8 mouse cellular contexts compared by ENCODE assay signal in genomic region chr9:22476265-22476664, GRCm38 (mm10). TPM values are rescaled to one million over a fixed set of nuclear protein-coding genes. Genes with fewer than 3 reads are reported as not detected.
DNase-seq lines count a peak whose midpoint lies in the region; ATAC-seq lines count a peak whose summit lies in the region.

No protein-coding gene starts in this region.

- H3K9me3 ChIP-seq in hindbrain, embryonic 14.5 days (ENCODE audit: control insufficient read depth, low read length): no peaks in the 10 kb centered on the region
- no peaks in the 10 kb centered on the region for H3K9me3 ChIP-seq in liver, embryonic 16.5 days (replicated peaks; ENCODE audit: control insufficient read depth, low read length)
- H3K9me3 ChIP-seq in stomach, embryonic 16.5 days (replicated peaks; ENCODE audit: control insufficient read depth, low read length): no peaks in the 10 kb centered on the region

- H3K4me1 ChIP-seq in hindbrain, embryonic 14.5 days (replicated peaks; ENCODE audit: control insufficient read depth, insufficient read depth, low read length): peaks cover 7% of the 10 kb centered on the region
- peaks cover 8% of the 10 kb centered on the region for H3K4me1 ChIP-seq in liver, embryonic 16.5 days (ENCODE audit: control insufficient read depth, low read depth, low read length)
- peaks cover 4% of the 10 kb centered on the region for H3K4me1 ChIP-seq in stomach, embryonic 16.5 days (ENCODE audit: control insufficient read depth, insufficient read depth, low read length)

- H3K36me3 ChIP-seq in hindbrain, embryonic 14.5 days (replicated peaks; ENCODE audit: control insufficient read depth, insufficient read depth): no peaks in the 10 kb centered on the region
- H3K36me3 ChIP-seq in liver, embryonic 16.5 days (ENCODE audit: control insufficient read depth, insufficient read depth): no peaks in the 10 kb centered on the region
- no peaks in the 10 kb centered on the region for H3K36me3 ChIP-seq in stomach, embryonic 16.5 days (ENCODE audit: control insufficient read depth, insufficient read depth, low read length)

- H3K9ac ChIP-seq in hindbrain, embryonic 14.5 days: peak overlapping the region; percentile 54
- peak overlapping the region; percentile 67 for H3K9ac ChIP-seq in liver, embryonic 16.5 days (ENCODE audit: low read depth, low read length)
- peak overlapping the region; percentile 69 for H3K9ac ChIP-seq in stomach, embryonic 16.5 days (ENCODE audit: low read length)

- peak overlapping the region; percentile 84 for H3K4me2 ChIP-seq in hindbrain, embryonic 14.5 days (replicated peaks)
- peak overlapping the region; percentile 97 for H3K4me2 ChIP-seq in liver, embryonic 16.5 days (ENCODE audit: low read depth, low read length)
- peak overlapping the region; percentile 97 for H3K4me2 ChIP-seq in stomach, embryonic 16.5 days (ENCODE audit: low read depth, low read length)

- H3K27me3 ChIP-seq in hindbrain, embryonic 14.5 days (ENCODE audit: control insufficient read depth, insufficient read depth, low read length): no peaks in the 10 kb centered on the region
- no peaks in the 10 kb centered on the region for H3K27me3 ChIP-seq in liver, embryonic 16.5 days (ENCODE audit: control insufficient read depth, insufficient read depth, low read depth, low read length)
- no peaks in the 10 kb centered on the region for H3K27me3 ChIP-seq in stomach, embryonic 16.5 days (ENCODE audit: control insufficient read depth, insufficient read depth, low read length)

- WGBS in hindbrain, embryonic 14.5 days: 5% methylated on average over 10 of the region's 10 CpGs
- 7% methylated on average over 10 of the region's 10 CpGs for WGBS in liver, embryonic 16.5 days (ENCODE audit: insufficient replicate concordance)
- 3% methylated on average over 10 of the region's 10 CpGs for WGBS in stomach, embryonic 16.5 days

- DNase-seq in adrenal gland, postnatal 14 days: peak; percentile 25
- no peak for DNase-seq in adrenal gland, postnatal 4 days (ENCODE audit: low spot score in 2 of 2)
- peak; percentile 20 for DNase-seq in 416B (ENCODE audit: low read depth)
- DNase-seq in embryo, embryonic 11 days: peak; percentile 24
- peak; percentile 30 for DNase-seq in hindbrain, embryonic 14.5 days (ENCODE audit: low spot score)
- no peak for DNase-seq in testis, postnatal 14 days (ENCODE audit: low spot score)

- peak overlapping the region; percentile 56 for H3K4me3 ChIP-seq in hindbrain, embryonic 14.5 days (replicated peaks; ENCODE audit: low read length)
- H3K4me3 ChIP-seq in liver, embryonic 16.5 days (ENCODE audit: low read depth, low read length): peak overlapping the region; percentile 73
- H3K4me3 ChIP-seq in stomach, embryonic 16.5 days (replicated peaks; ENCODE audit: low read length): peak overlapping the region; percentile 68

- H3K27ac ChIP-seq in hindbrain, embryonic 14.5 days: 0 out of 2 replicates have a peak overlapping the region, but pooled peaks have one; percentile 58
- H3K27ac ChIP-seq in liver, embryonic 16.5 days (ENCODE audit: low read length): no peak overlapping the region
- peak overlapping the region; percentile 68 for H3K27ac ChIP-seq in stomach, embryonic 16.5 days (ENCODE audit: low read length)

- no peak for ATAC-seq in hindbrain, embryonic 14.5 days (ENCODE audit: low FRiP score)
- no peak for ATAC-seq in liver, embryonic 16.5 days (ENCODE audit: low read depth)
- ATAC-seq in stomach, embryonic 16.5 days (ENCODE audit: insufficient read depth, low FRiP score): no peak

RNA-seq across cellular contexts. Expression of gene Bbs9, which starts 0.8 kb away (rescaled TPM):
- total RNA-seq in adrenal gland, postnatal 14 days (2021): 14.3 and 18.7 TPM in 2 replicates
- total RNA-seq in adrenal gland, postnatal 4 days (2021): 10 to 100 TPM; 21.0 to 21.1 TPM
- polyA plus RNA-seq in hindbrain, embryonic 14.5 days (2014; fragmentation: Nextera tagmentation; extraction: Ambion mirVana): 20.0 and 22.7 TPM in 2 replicates
- polyA plus RNA-seq in liver, embryonic 16.5 days (2015; fragmentation: Nextera tagmentation; extraction: Ambion mirVana): 2.5 and 3.1 TPM in 2 replicates
- 11.5 and 12.2 TPM in 2 replicates for polyA plus RNA-seq in stomach, embryonic 16.5 days (2015; fragmentation: Nextera tagmentation; extraction: Ambion mirVana)

RNA-seq across cellular contexts. Expression of gene Rp9, which starts 6.7 kb away (rescaled TPM):
- 37.6 and 46.1 TPM in 2 replicates for total RNA-seq in adrenal gland, postnatal 14 days (2021)
- total RNA-seq in adrenal gland, postnatal 4 days (2021): 10 to 100 TPM; 48.1 to 52.9 TPM
- 63.3 and 69.4 TPM in 2 replicates for polyA plus RNA-seq in hindbrain, embryonic 14.5 days (2014; fragmentation: Nextera tagmentation; extraction: Ambion mirVana)
- polyA plus RNA-seq in liver, embryonic 16.5 days (2015; fragmentation: Nextera tagmentation; extraction: Ambion mirVana): 25.1 and 25.3 TPM in 2 replicates
- 51.8 and 56.8 TPM in 2 replicates for polyA plus RNA-seq in stomach, embryonic 16.5 days (2015; fragmentation: Nextera tagmentation; extraction: Ambion mirVana)

RNA-seq across cellular contexts. Expression of gene Gm17545, which starts 22.2 kb away (rescaled TPM):
- total RNA-seq in adrenal gland, postnatal 14 days (2021): not detected in 2 replicates
- not detected for total RNA-seq in adrenal gland, postnatal 4 days (2021)
- not detected in 2 replicates for polyA plus RNA-seq in hindbrain, embryonic 14.5 days (2014; fragmentation: Nextera tagmentation; extraction: Ambion mirVana)
- polyA plus RNA-seq in liver, embryonic 16.5 days (2015; fragmentation: Nextera tagmentation; extraction: Ambion mirVana): not detected in 2 replicates
- not detected in 2 replicates for polyA plus RNA-seq in stomach, embryonic 16.5 days (2015; fragmentation: Nextera tagmentation; extraction: Ambion mirVana)

Comparison
In these comparisons a context has a peak if more than half of its experiments do, and no peak if none do; other contexts are left out.
1. DNase-seq: peak in adrenal gland, postnatal 14 days (single experiment), 416B (single experiment), embryo, embryonic 11 days (single experiment) and hindbrain, embryonic 14.5 days (single experiment); none in adrenal gland, postnatal 4 days (0 of 2) and testis, postnatal 14 days (single experiment).
2. Peak in every context shown above with its lines, with median percentiles within 50 percentile points of each other: H3K4me2 ChIP-seq, H3K4me3 ChIP-seq and H3K9ac ChIP-seq.